Mouse (Mus musculus) brain, embryonic 14.5 days (tissue): ENCODE measurements around the gene Chd9.

Source experiments
- CTCF ChIP-seq: fragments of 200-500 bp; IDR thresholded peaks from 2 replicates; pipeline ENCODE4 v1.5.1; 2012; ENCODE audit warnings: inconsistent platforms, mild to moderate bottlenecking, moderate library complexity, borderline replicate concordance; ENCODE audit not compliant: insufficient read depth, insufficient read length; ENCODE audit errors: extremely low read depth
- POLR2A ChIP-seq: fragments of 200-500 bp; IDR thresholded peaks from 2 replicates; pipeline ENCODE4 v1.6.1; 2012; ENCODE audit warnings: mild to moderate bottlenecking, inconsistent platforms, borderline replicate concordance; ENCODE audit not compliant: poor library complexity, insufficient read depth, insufficient read length, severe bottlenecking; ENCODE audit errors: extremely low read depth

DNA sequence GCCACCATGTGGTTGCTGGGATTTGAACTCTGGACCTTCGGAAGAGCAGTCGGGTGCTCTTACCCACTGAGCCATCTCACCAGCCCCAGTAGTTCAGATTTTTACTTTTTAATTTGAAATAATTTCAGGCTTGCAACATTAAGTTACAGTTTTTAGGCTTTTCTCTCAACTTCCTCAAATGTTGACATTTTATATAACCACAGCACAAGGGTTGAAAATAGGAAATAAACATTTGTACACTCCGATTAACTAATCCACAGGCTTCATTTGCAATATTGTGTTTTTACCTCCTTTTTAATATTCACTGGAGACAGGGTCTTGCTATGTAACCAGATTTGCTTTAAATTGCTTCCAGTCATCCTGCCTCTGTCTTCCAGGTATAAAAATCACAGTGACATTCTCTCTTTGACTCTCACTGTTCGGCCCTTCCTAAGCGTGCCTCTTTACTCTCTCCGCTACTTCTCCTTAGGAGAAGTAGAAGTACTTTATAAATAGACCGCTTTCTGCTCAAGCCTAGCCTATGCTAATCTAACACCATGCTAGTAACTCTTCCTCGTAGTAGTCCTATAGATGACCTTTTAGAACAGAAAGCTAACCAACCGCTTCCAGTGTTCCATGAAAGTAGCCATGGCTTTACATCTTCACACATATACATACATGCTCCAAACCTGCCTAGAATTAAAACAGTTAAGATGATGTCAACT is 137.5 kb downstream of the Chd9 start:
- TF ChIP-seq CTCF (no peak), POLR2A (no peak)
